Mouse (Mus musculus) adrenal gland (tissue): Measurements from ENCODE around the gene Gfy.
"Not testable (repeated sequence)": the region's sequence is repeated elsewhere in the genome, so short reads cannot be mapped to it uniquely, and the experiment has no call there.

Experiments used
- intact Hi-C: fragments of 180-260 bp; cut with DNase I; formaldehyde crosslinking; loops from one replicate; pipeline ENCODE4 v1.15.1; 2025

Gene Gfy

GRCm38 (mm10) chr7:45193871-45194785 lies 14.8 kb upstream of the Gfy start:
- intact Hi-C loops = no loop called here

- intact Hi-C loops = no loop called here
Measured at GRCm38 (mm10) chr7:45193406-45193805, 14.0 kb upstream of the Gfy start.

DNA sequence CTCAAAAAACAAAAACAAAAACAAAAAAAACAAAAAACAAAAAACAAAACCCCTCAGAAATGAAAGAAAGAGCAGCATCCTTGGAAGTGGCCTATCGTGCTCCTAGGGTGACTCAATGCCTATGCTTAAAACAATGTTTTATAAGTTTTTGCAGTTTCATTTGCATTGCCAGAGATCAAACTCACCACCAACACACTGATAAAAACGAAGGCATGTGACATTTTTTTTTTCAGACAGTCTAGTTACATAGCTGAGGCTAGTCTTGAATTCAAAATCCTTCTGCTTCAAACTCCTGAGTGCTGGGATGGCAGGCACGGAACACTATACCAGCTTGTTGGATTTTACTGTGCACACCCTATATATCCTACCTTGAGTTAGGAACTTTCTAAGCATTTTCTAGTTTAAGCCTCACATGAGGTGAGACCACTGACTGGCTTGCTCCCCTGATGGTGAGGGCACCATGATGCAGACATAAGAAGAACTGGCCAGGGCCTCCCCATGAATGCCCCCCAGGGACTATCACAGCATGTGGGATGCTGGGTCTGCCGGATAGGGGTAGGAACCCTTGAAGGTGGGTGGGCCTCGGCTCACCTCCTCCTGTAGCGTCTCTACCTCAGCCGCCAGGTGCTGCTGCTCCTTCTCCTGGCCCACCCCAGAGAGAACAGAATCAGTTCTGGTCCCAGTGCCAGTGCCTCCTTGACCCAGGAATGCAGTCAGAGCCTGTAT lies 13.4 kb upstream of the Gfy start:
- intact Hi-C loops = no loop called here

DNA sequence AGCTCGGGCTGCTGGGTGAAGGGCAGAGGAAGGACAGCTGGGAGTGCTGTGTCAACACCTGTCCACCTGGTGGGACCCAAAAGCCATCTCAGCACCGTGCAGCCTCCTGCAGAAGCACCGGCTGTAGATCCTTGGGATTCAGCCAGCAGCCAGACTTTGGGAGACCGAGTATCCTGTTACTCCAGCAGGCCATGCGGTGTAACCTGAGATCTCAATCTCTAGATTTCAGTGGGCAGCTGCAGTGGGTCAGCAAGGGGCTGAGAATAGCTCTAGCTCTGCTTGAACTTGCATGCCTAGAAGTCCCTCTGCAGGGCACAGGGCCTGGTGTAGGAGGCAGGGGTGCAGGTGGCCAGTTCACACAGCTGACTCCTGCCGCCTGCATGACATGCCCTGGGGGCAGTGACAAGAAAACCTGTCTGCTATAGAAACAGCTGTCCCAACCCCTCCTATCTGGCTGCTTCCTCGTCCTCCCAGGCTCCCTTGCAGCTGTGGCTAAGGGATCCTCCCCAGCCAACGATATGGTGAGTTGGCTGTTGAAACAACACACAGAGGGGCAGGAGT lies 12.5 kb upstream of the Gfy start:
- intact Hi-C loops = no loop called here

GRCm38 (mm10) chr7:45191161-45191560 lies 11.8 kb upstream of the Gfy start:
- intact Hi-C loops = no loop called here

DNA sequence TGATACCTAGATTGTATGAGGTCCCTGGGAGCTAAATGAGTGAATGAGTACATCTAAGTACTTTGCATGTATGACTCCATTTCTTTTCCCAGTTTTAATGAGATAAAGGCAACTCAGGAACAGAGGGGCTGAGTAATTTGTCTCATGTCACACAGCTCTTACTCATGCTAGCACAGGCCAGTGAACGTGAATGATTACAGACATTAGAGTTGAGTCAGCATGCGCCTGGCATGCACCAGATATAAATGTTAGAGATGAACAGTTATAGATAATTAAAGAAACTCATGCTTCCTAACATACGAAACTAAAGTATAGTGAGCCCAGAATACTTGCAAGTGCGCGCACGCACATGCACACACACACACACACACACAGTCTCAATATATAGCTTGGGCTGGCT lies 10.8 kb upstream of the Gfy start:
- intact Hi-C loops = no loop called here

DNA sequence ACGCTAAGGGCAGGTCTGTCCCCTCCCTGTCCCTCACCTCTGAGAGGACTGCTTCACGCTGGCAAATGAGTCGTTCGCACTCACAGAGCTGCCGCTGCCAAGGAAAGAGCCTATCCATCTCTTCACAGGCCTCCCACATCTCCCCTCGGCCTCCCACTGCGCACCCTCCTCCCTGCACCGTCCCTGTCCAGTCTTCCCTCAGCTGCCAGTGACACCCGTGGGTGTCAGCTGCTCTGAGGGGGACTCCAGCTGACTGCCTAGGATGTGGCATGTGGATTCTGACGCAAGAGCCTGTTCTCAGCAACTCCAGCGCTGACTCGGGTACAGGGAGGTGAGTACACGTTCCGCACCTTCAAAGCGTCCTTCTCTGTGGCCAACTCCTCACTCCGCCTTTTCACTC lies 10.2 kb upstream of the Gfy start:
- intact Hi-C loops = no loop called here

DNA sequence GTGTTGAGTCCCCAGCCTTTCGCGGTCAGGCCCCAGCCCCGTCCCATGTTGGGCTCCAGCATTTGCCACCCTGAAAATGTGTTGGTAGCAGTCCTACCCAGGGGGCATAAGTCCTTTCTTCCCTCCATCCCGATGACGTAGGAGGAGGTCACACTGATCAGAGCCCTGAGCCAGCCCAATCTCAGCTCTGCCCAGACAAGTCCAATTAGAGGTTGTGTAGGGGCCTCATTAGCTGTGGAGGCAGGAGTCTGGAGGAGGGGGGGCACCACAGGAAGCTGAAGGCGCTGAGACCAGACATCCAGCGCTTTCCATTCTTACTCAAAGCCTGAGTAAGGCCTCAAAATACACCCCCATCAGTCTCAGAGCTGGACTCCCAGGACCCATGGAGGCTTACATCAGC lies 6.6 kb upstream of the Gfy start:
- intact Hi-C loops = no loop called here

DNA sequence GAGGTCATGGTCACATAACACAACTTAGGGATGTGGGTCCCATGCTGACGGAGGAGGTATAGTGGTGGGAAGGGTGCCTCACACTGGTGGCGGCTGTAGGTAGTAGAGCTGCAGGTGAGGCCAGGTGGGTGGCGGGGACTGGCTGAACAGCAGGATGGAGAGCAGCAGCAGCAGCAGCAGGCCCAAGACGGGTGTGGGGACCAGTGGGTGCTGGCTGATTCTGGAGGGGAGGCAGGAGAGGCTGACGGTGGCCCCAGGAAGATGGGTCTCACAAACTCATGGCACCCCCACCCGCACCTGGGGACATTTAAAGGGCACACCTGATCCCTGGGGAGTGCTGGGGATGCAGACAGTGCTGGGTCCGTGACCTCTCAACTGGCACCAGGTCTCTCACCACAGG lies 4.3 kb upstream of the Gfy start:
- intact Hi-C loops = no loop called here

- intact Hi-C loops = no loop called here
Measured at GRCm38 (mm10) chr7:45182606-45183005, 3.2 kb upstream of the Gfy start.

DNA sequence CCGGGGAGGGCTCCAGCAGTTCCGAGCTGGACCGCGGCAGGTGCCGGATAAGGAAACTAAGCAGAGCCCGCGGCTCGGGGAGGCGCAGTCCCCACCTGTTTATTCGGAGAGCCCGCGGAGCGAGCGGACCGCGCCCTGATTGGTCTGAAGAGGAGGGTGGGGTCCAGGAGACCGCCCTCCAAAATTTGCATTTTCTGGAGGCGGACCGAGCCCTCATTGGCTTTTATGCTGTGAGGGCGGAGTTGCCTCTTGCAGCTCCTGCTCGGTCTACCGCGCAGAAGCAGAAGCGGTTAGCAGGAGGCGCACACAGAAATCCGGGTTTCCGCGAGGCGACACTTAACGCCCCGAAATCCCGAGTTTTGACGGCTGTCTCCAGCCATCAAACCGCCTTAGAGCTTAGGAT lies 2.8 kb upstream of the Gfy start:
- intact Hi-C loops = no loop called here

- intact Hi-C loops = no loop called here
Measured at GRCm38 (mm10) chr7:45181540-45181939, 2.2 kb upstream of the Gfy start.

DNA sequence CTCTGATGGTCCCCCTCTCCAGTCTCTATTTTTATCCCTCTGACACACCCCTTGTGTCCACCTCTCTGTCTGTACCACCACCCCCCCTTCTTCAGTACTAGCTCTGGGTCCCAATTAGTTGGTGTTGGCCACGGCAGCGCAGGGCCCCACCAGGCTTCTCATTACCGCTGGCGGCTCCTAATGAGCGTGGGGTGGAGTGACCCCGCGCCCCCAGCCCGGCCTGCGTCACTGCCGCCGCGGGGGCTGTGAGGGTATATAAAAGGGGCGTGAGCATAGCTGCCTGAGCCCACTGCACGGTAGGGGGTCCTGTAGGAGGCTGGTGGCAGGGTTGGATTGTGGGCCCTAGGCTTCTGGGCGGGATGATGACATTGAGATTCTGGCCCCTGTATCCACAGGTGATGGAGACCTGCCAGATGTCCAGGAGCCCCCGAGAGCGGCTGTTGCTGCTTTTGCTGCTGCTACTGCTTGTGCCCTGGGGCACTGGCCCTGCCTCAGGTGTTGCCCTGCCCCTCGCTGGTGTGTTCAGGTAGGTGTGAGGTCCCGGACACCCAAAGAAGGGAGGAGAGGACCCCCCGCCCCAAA lies 1.6 kb upstream of the Gfy start, which contains the start of gene Pth2:
Gene Pth2 (plus strand): TSS at position 100 of the 582 bp plus-strand sequence.
- intact Hi-C loops = no loop called here

GRCm38 (mm10) chr7:45178550-45178949 lies 819 bp downstream of the Gfy start:
- intact Hi-C loops = no loop called here

DNA sequence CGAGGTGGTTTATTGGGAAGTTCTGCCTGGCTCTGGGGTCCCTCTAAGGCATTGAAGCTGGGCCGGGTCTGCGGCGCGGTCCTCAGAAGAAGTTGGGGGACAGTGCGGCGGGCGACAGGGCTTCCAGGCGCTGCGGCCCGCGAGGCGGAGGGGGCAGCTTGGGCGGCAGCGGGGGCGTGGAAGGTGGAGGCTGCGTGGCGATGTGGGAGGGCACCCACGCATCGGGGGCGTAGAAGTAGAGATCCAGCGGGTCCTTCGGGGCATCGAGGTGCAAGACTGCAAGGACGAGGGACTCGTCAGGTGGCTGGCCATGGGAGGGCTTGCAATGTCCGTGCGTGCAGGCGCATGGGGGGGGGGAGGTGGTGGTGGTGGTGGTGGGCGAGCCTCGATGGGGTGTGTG lies 3.0 kb downstream of the Gfy start:
- intact Hi-C loops = no loop called here

- intact Hi-C loops = no loop called here
Measured at GRCm38 (mm10) chr7:45175929-45176328, 3.4 kb downstream of the Gfy start.

GRCm38 (mm10) chr7:45175398-45175797 lies 4.0 kb downstream of the Gfy start:
- intact Hi-C loops = no loop called here

DNA sequence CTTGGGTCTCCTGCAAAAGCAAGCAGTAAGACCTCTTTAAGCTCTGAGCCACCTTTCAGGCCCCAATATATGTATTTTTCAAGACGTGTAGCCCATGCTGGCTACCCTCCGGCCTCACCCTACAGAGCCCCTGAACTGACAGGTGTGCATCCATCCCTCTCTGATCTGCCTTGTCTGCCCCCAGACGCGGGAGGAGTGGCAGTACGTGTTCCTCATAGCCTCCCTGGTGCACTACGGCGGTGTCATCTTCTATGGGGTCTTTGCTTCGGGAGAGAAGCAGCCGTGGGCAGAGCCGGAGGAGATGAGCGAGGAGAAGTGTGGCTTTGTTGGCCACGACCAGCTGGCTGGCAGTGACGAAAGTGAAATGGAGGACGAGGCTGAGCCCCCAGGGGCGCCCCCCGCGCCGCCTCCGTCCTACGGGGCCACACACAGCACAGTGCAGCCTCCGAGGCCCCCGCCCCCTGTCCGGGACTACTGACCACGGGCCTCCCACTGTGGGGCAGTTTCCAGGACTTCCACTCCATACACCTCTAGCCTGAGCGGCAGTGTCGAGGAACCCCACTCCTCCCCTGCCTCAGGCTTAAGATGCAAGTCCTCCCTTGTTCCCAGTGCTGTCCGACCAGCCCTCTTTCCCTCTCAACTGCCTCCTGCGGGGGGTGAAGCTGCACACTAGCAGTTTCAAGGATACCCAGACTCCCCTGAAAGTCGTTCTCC lies 4.6 kb downstream of the Gfy start:
- intact Hi-C loops = no loop called here

- intact Hi-C loops = not testable (repeated sequence)
Measured at GRCm38 (mm10) chr7:45173772-45174171, 5.6 kb downstream of the Gfy start.

DNA sequence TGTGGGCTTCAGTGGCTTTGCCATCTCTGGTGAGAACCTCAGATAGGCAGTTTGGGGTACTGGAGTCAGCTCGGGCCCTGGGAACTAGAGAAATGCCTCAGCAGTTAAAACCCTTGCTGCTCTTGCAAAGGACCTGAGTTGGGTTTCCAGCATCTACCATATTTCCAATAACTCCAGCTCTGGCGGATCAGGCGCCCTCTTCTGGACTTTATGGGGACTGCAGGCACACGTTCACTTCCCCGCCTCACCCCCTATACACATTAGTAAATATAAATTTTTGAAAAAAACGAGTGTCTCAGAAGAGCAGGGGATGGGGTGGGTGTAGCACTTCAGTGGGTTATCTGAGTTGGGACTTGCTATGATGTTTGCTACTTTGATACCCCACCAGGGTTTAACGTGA lies 6.4 kb downstream of the Gfy start:
- intact Hi-C loops = no loop called here

DNA sequence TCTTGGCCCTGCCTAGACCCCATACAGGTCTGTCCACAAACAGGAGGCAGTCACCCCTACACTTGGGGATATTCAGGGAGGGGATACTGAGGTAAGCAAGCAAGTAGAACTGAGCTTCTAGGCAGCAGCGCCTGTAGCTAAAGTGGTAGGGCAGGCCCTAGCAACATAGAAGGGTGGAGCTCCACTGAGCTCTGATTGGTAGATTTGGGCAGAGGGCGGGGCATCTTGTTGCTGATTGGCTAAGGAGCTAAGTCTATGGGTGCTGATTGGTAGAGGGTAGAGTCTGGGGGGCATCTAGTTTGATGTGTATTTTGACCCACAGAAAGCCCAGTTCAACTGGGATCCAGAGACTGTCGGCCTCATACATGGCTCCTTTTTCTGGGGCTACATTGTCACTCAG lies 9.9 kb downstream of the Gfy start:
- intact Hi-C loops = no loop called here
